19 mouse cellular contexts compared by ENCODE assay signal in the genomic region with DNA sequence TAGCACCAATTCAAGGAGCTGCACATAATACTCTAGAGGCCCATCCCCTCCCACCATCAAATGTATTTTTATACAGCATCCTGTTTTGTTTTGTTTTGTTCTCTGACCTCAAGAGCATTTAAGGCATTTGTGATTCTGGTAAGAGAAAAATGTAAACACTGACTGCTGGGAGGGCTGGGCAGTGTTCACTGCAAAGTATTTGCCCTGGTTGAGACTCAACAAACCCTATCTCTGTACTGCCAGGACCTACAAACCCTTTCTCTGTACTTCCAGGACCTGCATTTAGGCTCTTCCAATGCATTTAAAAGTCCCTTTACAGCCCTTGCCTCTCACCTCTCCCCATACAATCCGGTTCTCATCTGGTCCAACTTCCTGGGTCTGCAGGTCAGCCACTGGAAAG. TPM values are rescaled to one million over a fixed set of nuclear protein-coding genes. Genes with fewer than 3 reads are reported as not detected.
DNase-seq lines count a peak whose midpoint lies in the region; ATAC-seq and TF ChIP-seq lines count a peak whose summit lies in the region.
"Had no signal": no experiment of that assay in that cellular context is flagged by ENCODE, and none has a peak within 500 bp of the region (broad histone marks: within the 10 kb centered on the region; RNA-seq: fewer than 3 reads in every experiment).

No protein-coding gene starts in this region.

- H3K27ac ChIP-seq in heart, embryonic 11.5 days (ENCODE audit: low read depth, low read length), result no peak overlapping the region; the same call in 1 of the 2 replicates
- H3K27ac ChIP-seq in kidney, postnatal 0 days, result peak overlapping the region; percentile 25; the same call in 1 of the 2 replicates
- H3K27ac ChIP-seq in ES-E14 (ENCODE audit: insufficient read depth, low read depth, low read length, poor library complexity, severe bottlenecking), result no peak overlapping the region
- H3K27ac ChIP-seq in embryonic facial prominence, embryonic 12.5 days, result peak overlapping the region; percentile 36; the same call in 1 of the 2 replicates
- H3K27ac ChIP-seq: liver, embryonic 13.5 days had no signal

- no peaks in the 10 kb centered on the region for H3K9me3 ChIP-seq in heart, embryonic 11.5 days (replicated peaks; ENCODE audit: control insufficient read depth, low read length)
- no peaks in the 10 kb centered on the region for H3K9me3 ChIP-seq in kidney, postnatal 0 days (replicated peaks; ENCODE audit: low read length)
- H3K9me3 ChIP-seq in ES-E14 (ENCODE audit: control insufficient read depth, insufficient read depth, low read depth, low read length), result no peaks in the 10 kb centered on the region
- H3K9me3 ChIP-seq in embryonic facial prominence, embryonic 12.5 days, result no peaks in the 10 kb centered on the region
- H3K9me3 ChIP-seq: G1E; liver, embryonic 13.5 days had no signal

- peaks cover 14% of the 10 kb centered on the region for H3K4me1 ChIP-seq in heart, embryonic 11.5 days (ENCODE audit: control insufficient read depth, insufficient read depth, low read length)
- H3K4me1 ChIP-seq in kidney, postnatal 0 days (replicated peaks; ENCODE audit: insufficient read depth, low read length), result peaks cover 10% of the 10 kb centered on the region
- no peaks in the 10 kb centered on the region for H3K4me1 ChIP-seq in ES-E14 (ENCODE audit: control insufficient read depth in 2 of 2, insufficient read depth in 2 of 2, low read length in 2 of 2, poor library complexity in 1 of 2)
- peaks cover 8% of the 10 kb centered on the region; the same call in 1 of the 2 replicates for H3K4me1 ChIP-seq in embryonic facial prominence, embryonic 12.5 days
- H3K4me1 ChIP-seq: liver, embryonic 13.5 days had no signal

- no peak overlapping the region; the same call in 1 of the 2 replicates for H3K4me2 ChIP-seq in heart, embryonic 11.5 days
- H3K4me2 ChIP-seq in kidney, postnatal 0 days (ENCODE audit: low read length), result no peak overlapping the region
- no peak overlapping the region for H3K4me2 ChIP-seq in embryonic facial prominence, embryonic 12.5 days (replicated peaks)
- H3K4me2 ChIP-seq: liver, embryonic 13.5 days had no signal

- no peak for TF ChIP-seq CTCF in kidney, postnatal 0 days (IDR thresholded peaks at IDR 0.05; ENCODE audit: low read depth)

- in situ Hi-C loops in ES-E14 (cut with MboI; ENCODE audit: low sequenced_read_pairs in 2 of 2, unreplicated experiment in 2 of 2), result no loop called here

- peak overlapping the region; percentile 17; the same call in 1 of the 2 replicates for H3K9ac ChIP-seq in heart, embryonic 11.5 days (ENCODE audit: low read depth, low read length)
- H3K9ac ChIP-seq in kidney, postnatal 0 days (ENCODE audit: low read depth, low read length), result no peak overlapping the region
- 0 out of 2 replicates have a peak overlapping the region, but pooled peaks have one; percentile 11 for H3K9ac ChIP-seq in ES-E14 (ENCODE audit: insufficient read depth, low read depth, low read length, poor library complexity, severe bottlenecking)
- H3K9ac ChIP-seq in embryonic facial prominence, embryonic 12.5 days, result no peak overlapping the region
- H3K9ac ChIP-seq: liver, embryonic 13.5 days had no signal

- H3K36me3 ChIP-seq in heart, embryonic 11.5 days (ENCODE audit: control insufficient read depth, insufficient read depth, low read length), result no peaks in the 10 kb centered on the region
- H3K36me3 ChIP-seq in kidney, postnatal 0 days (ENCODE audit: insufficient read depth, low read length), result peaks cover 8% of the 10 kb centered on the region; the same call in 1 of the 2 replicates
- no peaks in the 10 kb centered on the region for H3K36me3 ChIP-seq in ES-E14 (ENCODE audit: control insufficient read depth, insufficient read depth, low read length, poor library complexity, severe bottlenecking)
- H3K36me3 ChIP-seq in embryonic facial prominence, embryonic 12.5 days, result peaks cover 29% of the 10 kb centered on the region
- H3K36me3 ChIP-seq: G1E had no signal

- no peak for DNase-seq in heart, adult 18-20 months
- peak; percentile 65 for DNase-seq in kidney, postnatal 0 days (ENCODE audit: low spot score)
- DNase-seq in kidney, adult 9 months, result no peak
- DNase-seq in ES-E14 (ENCODE audit: low read depth, low spot score), result no peak
- DNase-seq in yolk sac, embryonic 10.5 days (ENCODE audit: low spot score), result no peak
- DNase-seq: cerebellum, adult 11 months; cerebellum, postnatal 36 days; gastrocnemius, postnatal 25 days; kidney, postnatal 25 days; liver, embryonic 13.5 days; right cerebral cortex, postnatal 4 days had no signal

- H3K27me3 ChIP-seq in heart, embryonic 11.5 days (ENCODE audit: control insufficient read depth, insufficient read depth, low read length), result no peaks in the 10 kb centered on the region
- H3K27me3 ChIP-seq in kidney, postnatal 0 days (ENCODE audit: insufficient read depth, low read length), result no peaks in the 10 kb centered on the region
- no peaks in the 10 kb centered on the region for H3K27me3 ChIP-seq in embryonic facial prominence, embryonic 12.5 days
- H3K27me3 ChIP-seq: liver, embryonic 13.5 days had no signal

- no peak for ATAC-seq in heart, embryonic 11.5 days (replicated peaks; ENCODE audit: insufficient number of reproducible peaks, low FRiP score, low TSS enrichment)
- no peak for ATAC-seq in kidney, postnatal 0 days (replicated peaks; ENCODE audit: low FRiP score, low read depth)
- ATAC-seq in embryonic facial prominence, embryonic 12.5 days (ENCODE audit: insufficient number of reproducible peaks, insufficient read depth, low FRiP score, low TSS enrichment), result no peak
- ATAC-seq: inflammation-experienced regulatory T-cells, adult 6 months had no signal

- WGBS in heart, embryonic 11.5 days (ENCODE audit: insufficient replicate concordance), result 58% methylated on average over 1 of the region's 1 CpGs
- WGBS in kidney, postnatal 0 days, result 11% methylated on average over 1 of the region's 1 CpGs
- WGBS in embryonic facial prominence, embryonic 12.5 days, result 29% methylated on average over 1 of the region's 1 CpGs

- H3K4me3 ChIP-seq in heart, embryonic 11.5 days (ENCODE audit: low read depth, low read length), result no peak overlapping the region
- H3K4me3 ChIP-seq in kidney, postnatal 0 days (replicated peaks; ENCODE audit: low read depth, low read length), result no peak overlapping the region
- H3K4me3 ChIP-seq in ES-E14 (ENCODE audit: insufficient read depth in 1 of 2, low read depth in 1 of 2, low read length in 2 of 2, poor library complexity in 1 of 2, severe bottlenecking in 1 of 2), result no peak overlapping the region
- H3K4me3 ChIP-seq in embryonic facial prominence, embryonic 12.5 days, result no peak overlapping the region
- H3K4me3 ChIP-seq: liver, embryonic 13.5 days had no signal

TF ChIP-seq in ES-E14, 5 proteins besides CTCF, POLR2A, EP300 and RAD21:
- TF ChIP-seq ZC3H11A (IDR thresholded peaks at IDR 0.05; ENCODE audit: borderline replicate concordance, low read depth, low read length), result no peak
- TF ChIP-seq CHD2 (IDR thresholded peaks at IDR 0.05; ENCODE audit: low read depth, low read length), result no peak
- no peak for TF ChIP-seq HCFC1 (IDR thresholded peaks at IDR 0.05; ENCODE audit: borderline replicate concordance, insufficient read depth, low read length)
- TF ChIP-seq MAFK (IDR thresholded peaks at IDR 0.05; ENCODE audit: insufficient read depth, low read depth, low read length), result no peak
- no peak for TF ChIP-seq ZNF384 (IDR thresholded peaks at IDR 0.05; ENCODE audit: low read depth, low read length)

RNA-seq across cellular contexts. Expression of a gene that starts 16.9 kb away (rescaled TPM):
- polyA plus RNA-seq in heart, embryonic 11.5 days (2014; fragmentation: Nextera tagmentation; extraction: Ambion mirVana), result 8.4 and 10.9 TPM in 2 replicates
- 10 to 100 TPM; 29.1 to 43.5 TPM for total RNA-seq in heart, adult 18-20 months (2021)
- polyA plus RNA-seq in kidney, postnatal 0 days (2015; fragmentation: Nextera tagmentation; extraction: Ambion mirVana), result 3.0 and 3.1 TPM in 2 replicates
- 3.2 and 8.1 TPM in 2 replicates for total RNA-seq in ES-E14 (2012; rRNA removed)
- 14.0 and 14.7 TPM in 2 replicates for polyA plus RNA-seq in embryonic facial prominence, embryonic 12.5 days (2016; fragmentation: Nextera tagmentation; extraction: Ambion mirVana)
- polyA plus RNA-seq: G1E; inflammation-experienced regulatory T-cells, adult 6 months had no signal

RNA-seq across cellular contexts. Expression of a gene that starts 41.4 kb away (rescaled TPM):
- 33.1 and 40.5 TPM in 2 replicates for polyA plus RNA-seq in heart, embryonic 11.5 days (2014; fragmentation: Nextera tagmentation; extraction: Ambion mirVana)
- not detected for total RNA-seq in heart, adult 18-20 months (2021)
- polyA plus RNA-seq in kidney, postnatal 0 days (2015; fragmentation: Nextera tagmentation; extraction: Ambion mirVana), result 10.8 and 11.1 TPM in 2 replicates
- total RNA-seq in ES-E14 (2012; rRNA removed), result 0.21 and 0.67 TPM in 2 replicates
- 29.5 and 34.3 TPM in 2 replicates for polyA plus RNA-seq in embryonic facial prominence, embryonic 12.5 days (2016; fragmentation: Nextera tagmentation; extraction: Ambion mirVana)
- total RNA-seq: adrenal gland, adult 2 months; gastrocnemius, postnatal 25 days; hematopoietic stem cell, adult 5-6 weeks; layer of hippocampus, postnatal 10 days; left cerebral cortex, postnatal 10 days had no signal
- polyA plus RNA-seq: adrenal gland, adult 2 months; G1E; inflammation-experienced regulatory T-cells, adult 6 months had no signal

RNA-seq across cellular contexts. Expression of a gene that starts 41.9 kb away (rescaled TPM):
- 7.9 and 8.7 TPM in 2 replicates for polyA plus RNA-seq in heart, embryonic 11.5 days (2014; fragmentation: Nextera tagmentation; extraction: Ambion mirVana)
- total RNA-seq in heart, adult 18-20 months (2021), result 10 to 100 TPM in 1 of 2 experiments, 1 to 10 TPM in 1; 9.0 to 11.9 TPM
- polyA plus RNA-seq in kidney, postnatal 0 days (2015; fragmentation: Nextera tagmentation; extraction: Ambion mirVana), result 8.0 and 8.6 TPM in 2 replicates
- 14.1 and 20.6 TPM in 2 replicates for total RNA-seq in ES-E14 (2012; rRNA removed)
- polyA plus RNA-seq in embryonic facial prominence, embryonic 12.5 days (2016; fragmentation: Nextera tagmentation; extraction: Ambion mirVana), result 7.3 and 7.6 TPM in 2 replicates

Comparison
In these comparisons a context has a peak if more than half of its experiments do, and no peak if none do; other contexts are left out.
1. H3K27ac ChIP-seq: peak in kidney, postnatal 0 days (single experiment) and embryonic facial prominence, embryonic 12.5 days (single experiment); none in heart, embryonic 11.5 days (single experiment) and ES-E14 (single experiment).
2. H3K9ac ChIP-seq: peak in heart, embryonic 11.5 days (single experiment) and ES-E14 (single experiment); none in kidney, postnatal 0 days (single experiment) and embryonic facial prominence, embryonic 12.5 days (single experiment).